Mouse (Mus musculus): ENCODE results near the gene Tdpoz2.
"Not testable (repeated sequence)": the region's sequence is repeated elsewhere in the genome, so short reads cannot be mapped to it uniquely, and the experiment has no call there.

- not testable (repeated sequence) for TF ChIP-seq GATA1 (IDR thresholded peaks at IDR 0.05; ENCODE audit: borderline replicate concordance, low read length); CTCF (IDR thresholded peaks at IDR 0.05; ENCODE audit: low read depth, low read length); GATA2 (IDR thresholded peaks at IDR 0.05; ENCODE audit: borderline replicate concordance, low read depth, low read length)
These were observed 18.5 kb upstream of the Tdpoz2 start for GRCm38 (mm10) chr3:93670805-93671503.
